Mouse (Mus musculus): ENCODE results near the gene Tmem50a. TPM values are rescaled to one million over a fixed set of nuclear protein-coding genes. Genes with fewer than 3 reads are reported as not detected.

Tmem50a gene
- polyA plus RNA-seq, 1 experiment from 2014 or later: 177 TPM

- Histone ChIP-seq H3K9ac (ENCODE audit: low read length) (peak overlapping the region; percentile 49), H3K4me3 (replicated peaks; ENCODE audit: low read length) (no peak overlapping the region; the same call in 1 of the 2 replicates)
Observed at GRCm38 (mm10) chr4:134869815-134870375, 44.9 kb downstream of the Tmem50a start.

GRCm38 (mm10) chr4:134869068-134869730 lies 45.6 kb downstream of the Tmem50a start:
- Histone ChIP-seq H3K9ac (ENCODE audit: low read length) (peak overlapping the region; percentile 49), H3K36me3 (ENCODE audit: control insufficient read depth, insufficient read depth, low read length) (no peaks in the 10 kb centered on the region), H3K27me3 (ENCODE audit: control insufficient read depth, insufficient read depth, low read length) (peaks cover 21% of the 10 kb centered on the region; the same call in 1 of the 2 replicates), H3K4me3 (replicated peaks; ENCODE audit: low read length) (no peak overlapping the region; the same call in 1 of the 2 replicates), H3K4me1 (ENCODE audit: control insufficient read depth, insufficient read depth, low read length) (peaks cover 20% of the 10 kb centered on the region), H3K4me2 (ENCODE audit: low read depth, low read length) (peak overlapping the region; percentile 42), H3K9me3 (replicated peaks; ENCODE audit: control insufficient read depth, low read length) (no peaks in the 10 kb centered on the region), H3K27ac (ENCODE audit: low read length) (0 out of 2 replicates have a peak overlapping the region, but pooled peaks have one; percentile 10)
- ATAC-seq (ENCODE audit: insufficient read depth, low FRiP score): peak; percentile 51; the same call in 1 of the 2 replicates
- 16% methylated on average over 16 of the region's 16 CpGs for WGBS

More at GRCm38 (mm10) chr4:134869815-134870375, 44.9 kb downstream of the Tmem50a start:
- Histone ChIP-seq H3K4me1 (ENCODE audit: control insufficient read depth, insufficient read depth, low read length) (peaks cover 20% of the 10 kb centered on the region), H3K27me3 (ENCODE audit: control insufficient read depth, insufficient read depth, low read length) (peaks cover 21% of the 10 kb centered on the region; the same call in 1 of the 2 replicates), H3K4me2 (ENCODE audit: low read depth, low read length) (peak overlapping the region; percentile 42), H3K36me3 (ENCODE audit: control insufficient read depth, insufficient read depth, low read length) (no peaks in the 10 kb centered on the region), H3K27ac (ENCODE audit: low read length) (no peak overlapping the region), H3K9me3 (replicated peaks; ENCODE audit: control insufficient read depth, low read length) (no peaks in the 10 kb centered on the region)
- WGBS: 54% methylated on average over 7 of the region's 7 CpGs
- ATAC-seq (ENCODE audit: insufficient read depth, low FRiP score): no peak

GRCm38 (mm10) chr4:134868490-134868889 lies 46.3 kb downstream of the Tmem50a start:
- peaks cover 20% of the 10 kb centered on the region for H3K4me1 ChIP-seq (ENCODE audit: control insufficient read depth, insufficient read depth, low read length)
- no peaks in the 10 kb centered on the region for H3K9me3 ChIP-seq (replicated peaks; ENCODE audit: control insufficient read depth, low read length)
- no peak for ATAC-seq (ENCODE audit: insufficient read depth, low FRiP score)
- H3K4me2 ChIP-seq (ENCODE audit: low read depth, low read length): no peak overlapping the region
- H3K4me3 ChIP-seq (replicated peaks; ENCODE audit: low read length): no peak overlapping the region
- 31% methylated on average over 9 of the region's 9 CpGs for WGBS
- peaks cover 21% of the 10 kb centered on the region; the same call in 1 of the 2 replicates for H3K27me3 ChIP-seq (ENCODE audit: control insufficient read depth, insufficient read depth, low read length)
- no peaks in the 10 kb centered on the region for H3K36me3 ChIP-seq (ENCODE audit: control insufficient read depth, insufficient read depth, low read length)
- H3K9ac ChIP-seq (ENCODE audit: low read length): no peak overlapping the region
- no peak overlapping the region for H3K27ac ChIP-seq (ENCODE audit: low read length)

GRCm38 (mm10) chr4:134868065-134868464 lies 46.8 kb downstream of the Tmem50a start:
- no peak overlapping the region for H3K4me2 ChIP-seq (ENCODE audit: low read depth, low read length)
- H3K4me1 ChIP-seq (ENCODE audit: control insufficient read depth, insufficient read depth, low read length): peaks cover 20% of the 10 kb centered on the region
- no peak for ATAC-seq (ENCODE audit: insufficient read depth, low FRiP score)
- no peaks in the 10 kb centered on the region for H3K36me3 ChIP-seq (ENCODE audit: control insufficient read depth, insufficient read depth, low read length)
- no peak overlapping the region for H3K4me3 ChIP-seq (replicated peaks; ENCODE audit: low read length)
- H3K27ac ChIP-seq (ENCODE audit: low read length): no peak overlapping the region
- no peaks in the 10 kb centered on the region for H3K9me3 ChIP-seq (replicated peaks; ENCODE audit: control insufficient read depth, low read length)
- H3K9ac ChIP-seq (ENCODE audit: low read length): no peak overlapping the region; the same call in 1 of the 2 replicates
- H3K27me3 ChIP-seq (ENCODE audit: control insufficient read depth, insufficient read depth, low read length): peaks cover 21% of the 10 kb centered on the region; the same call in 1 of the 2 replicates
- WGBS: 85% methylated on average over 10 of the region's 10 CpGs

GRCm38 (mm10) chr4:134867661-134868060 lies 47.2 kb downstream of the Tmem50a start:
- H3K27ac ChIP-seq (ENCODE audit: low read length): no peak overlapping the region
- no peak for ATAC-seq (ENCODE audit: insufficient read depth, low FRiP score)
- H3K9ac ChIP-seq (ENCODE audit: low read length): no peak overlapping the region; the same call in 1 of the 2 replicates
- H3K36me3 ChIP-seq (ENCODE audit: control insufficient read depth, insufficient read depth, low read length): no peaks in the 10 kb centered on the region
- H3K27me3 ChIP-seq (ENCODE audit: control insufficient read depth, insufficient read depth, low read length): peaks cover 21% of the 10 kb centered on the region; the same call in 1 of the 2 replicates
- H3K4me2 ChIP-seq (ENCODE audit: low read depth, low read length): no peak overlapping the region
- H3K4me3 ChIP-seq (replicated peaks; ENCODE audit: low read length): no peak overlapping the region
- 87% methylated on average over 8 of the region's 8 CpGs for WGBS
- H3K9me3 ChIP-seq (replicated peaks; ENCODE audit: control insufficient read depth, low read length): no peaks in the 10 kb centered on the region
- peaks cover 20% of the 10 kb centered on the region for H3K4me1 ChIP-seq (ENCODE audit: control insufficient read depth, insufficient read depth, low read length)

GRCm38 (mm10) chr4:134867213-134867612 lies 47.6 kb downstream of the Tmem50a start:
- peaks cover 21% of the 10 kb centered on the region; the same call in 1 of the 2 replicates for H3K27me3 ChIP-seq (ENCODE audit: control insufficient read depth, insufficient read depth, low read length)
- ATAC-seq (ENCODE audit: insufficient read depth, low FRiP score): no peak
- H3K36me3 ChIP-seq (ENCODE audit: control insufficient read depth, insufficient read depth, low read length): no peaks in the 10 kb centered on the region
- WGBS: 90% methylated on average over 8 of the region's 8 CpGs
- H3K9ac ChIP-seq (ENCODE audit: low read length): no peak overlapping the region
- no peak overlapping the region for H3K4me3 ChIP-seq (replicated peaks; ENCODE audit: low read length)
- H3K4me2 ChIP-seq (ENCODE audit: low read depth, low read length): no peak overlapping the region
- no peaks in the 10 kb centered on the region for H3K9me3 ChIP-seq (replicated peaks; ENCODE audit: control insufficient read depth, low read length)
- no peak overlapping the region for H3K27ac ChIP-seq (ENCODE audit: low read length)
- peaks cover 20% of the 10 kb centered on the region for H3K4me1 ChIP-seq (ENCODE audit: control insufficient read depth, insufficient read depth, low read length)

- Histone ChIP-seq H3K27me3 (ENCODE audit: control insufficient read depth, insufficient read depth, low read length) (peaks cover 21% of the 10 kb centered on the region; the same call in 1 of the 2 replicates), H3K9ac (ENCODE audit: low read length) (no peak overlapping the region), H3K9me3 (replicated peaks; ENCODE audit: control insufficient read depth, low read length) (no peaks in the 10 kb centered on the region), H3K4me2 (ENCODE audit: low read depth, low read length) (no peak overlapping the region), H3K4me1 (ENCODE audit: control insufficient read depth, insufficient read depth, low read length) (peaks cover 20% of the 10 kb centered on the region), H3K27ac (ENCODE audit: low read length) (no peak overlapping the region), H3K4me3 (replicated peaks; ENCODE audit: low read length) (no peak overlapping the region), H3K36me3 (ENCODE audit: control insufficient read depth, insufficient read depth, low read length) (no peaks in the 10 kb centered on the region)
- ATAC-seq (ENCODE audit: insufficient read depth, low FRiP score): no peak
- WGBS: 76% methylated on average over 5 of the region's 5 CpGs
Observed at GRCm38 (mm10) chr4:134865789-134866188, 49.0 kb downstream of the Tmem50a start.

GRCm38 (mm10) chr4:134865340-134865739 lies 49.5 kb downstream of the Tmem50a start:
- ATAC-seq (ENCODE audit: insufficient read depth, low FRiP score): peak; percentile 59; the same call in 1 of the 2 replicates
- Histone ChIP-seq H3K9ac (ENCODE audit: low read length) (no peak overlapping the region), H3K9me3 (replicated peaks; ENCODE audit: control insufficient read depth, low read length) (no peaks in the 10 kb centered on the region), H3K27me3 (ENCODE audit: control insufficient read depth, insufficient read depth, low read length) (peaks cover 21% of the 10 kb centered on the region; the same call in 1 of the 2 replicates), H3K27ac (ENCODE audit: low read length) (no peak overlapping the region), H3K36me3 (ENCODE audit: control insufficient read depth, insufficient read depth, low read length) (no peaks in the 10 kb centered on the region), H3K4me2 (ENCODE audit: low read depth, low read length) (no peak overlapping the region), H3K4me1 (ENCODE audit: control insufficient read depth, insufficient read depth, low read length) (peaks cover 20% of the 10 kb centered on the region), H3K4me3 (replicated peaks; ENCODE audit: low read length) (no peak overlapping the region)
- whole genome bisulfite sequencing: 61% methylated on average over 6 of the region's 6 CpGs

Measured in stomach, embryonic 16.5 days (tissue).